Mouse (Mus musculus) hindbrain, embryonic 14.5 days (tissue): Measurements from ENCODE around the gene Noct. TPM values are rescaled to one million over a fixed set of nuclear protein-coding genes. Genes with fewer than 3 reads are reported as not detected.

Experiments used
- ATAC-seq: fragments of 200-750 bp; cut with Nextera tagmentation; 2 replicates; pipeline ENCODE4 v1.8.0; 2017; ENCODE audit warnings: moderate number of reproducible peaks, mild to moderate bottlenecking, moderate TSS enrichment, moderate library complexity; ENCODE audit not compliant: low FRiP score
- DNase-seq: peaks from one replicate; pipeline ENCODE4 v3.0.0-alpha.2; 2015; ENCODE audit warnings: low spot score
- H3K27ac ChIP-seq: fragments of 300-500 bp; sonication (generic); 2 replicates; pipeline ENCODE4 v1.5.1; 2014; ENCODE audit warnings: mild to moderate bottlenecking, moderate library complexity
- H3K27me3 ChIP-seq: fragments of 300-500 bp; sonication (generic); 2 replicates; pipeline ENCODE4 v1.6.1; 2014; ENCODE audit warnings: mild to moderate bottlenecking, low read length, mixed read lengths; ENCODE audit not compliant: control insufficient read depth, insufficient read depth
- H3K36me3 ChIP-seq: fragments of 300-500 bp; sonication (generic); replicated peaks from 2 replicates; pipeline ENCODE4 v1.6.1; 2014; ENCODE audit not compliant: control insufficient read depth, insufficient read depth
- H3K4me1 ChIP-seq: fragments of 300-500 bp; sonication (generic); replicated peaks from 2 replicates; pipeline ENCODE4 v1.6.1; 2014; ENCODE audit warnings: antibody characterized with exemption, low read length, mixed read lengths; ENCODE audit not compliant: control insufficient read depth, insufficient read depth
- H3K4me2 ChIP-seq: fragments of 300-500 bp; sonication (generic); replicated peaks from 2 replicates; pipeline ENCODE4 v1.6.1; 2014; ENCODE audit warnings: mild to moderate bottlenecking, moderate library complexity
- H3K4me3 ChIP-seq: fragments of 300-500 bp; sonication (generic); replicated peaks from 2 replicates; pipeline ENCODE4 v1.5.1; 2014; ENCODE audit warnings: mild to moderate bottlenecking, low read length
- H3K9ac ChIP-seq: fragments of 300-500 bp; sonication (generic); 2 replicates; pipeline ENCODE4 v1.6.1; 2014
- H3K9me3 ChIP-seq: fragments of 300-500 bp; sonication (generic); 2 replicates; pipeline ENCODE4 v1.6.1; 2016; ENCODE audit warnings: low read length; ENCODE audit not compliant: control insufficient read depth
- WGBS: fragments of 180-500 bp; shearing (Covaris S2); extraction: QIAGEN DNeasy Blood & Tissue Kit; methylation state at CpG from one replicate; pipeline ENCODE4 v1.1.7; 2014; 5-methylcytosine and 5-hydroxymethylcytosine counted together
- polyA plus RNA-seq: library from polyadenylated mRNA; unstranded; fragments of >200 nt; fragmentation: Nextera tagmentation; extraction: Ambion mirVana; gene quantifications from 2 replicates; pipeline ENCODE4 v1.2.1, GENCODE M21; 2014

Noct gene
- polyA plus RNA-seq, 1 experiment from 2014 or later, result 39.4 TPM

GRCm38 (mm10) chr3:51233474-51233873 is 9.2 kb downstream of the Noct start:
- 80% methylated on average over 5 of the region's 5 CpGs for WGBS
- Histone ChIP-seq H3K4me1 (no peaks in the 10 kb centered on the region; the same call in 1 of the 2 replicates), H3K27ac (no peak overlapping the region), H3K27me3 (no peaks in the 10 kb centered on the region), H3K36me3 (no peaks in the 10 kb centered on the region), H3K9me3 (no peaks in the 10 kb centered on the region), H3K4me3 (no peak overlapping the region), H3K9ac (no peak overlapping the region), H3K4me2 (no peak overlapping the region)
- ATAC-seq (no peak), DNase-seq (no peak)

- DNase-seq, result peak; percentile 87
- Histone ChIP-seq H3K27me3 (no peaks in the 10 kb centered on the region), H3K4me2 (no peak overlapping the region)
Measured at GRCm38 (mm10) chr3:51233918-51234751, 9.9 kb downstream of the Noct start.

GRCm38 (mm10) chr3:51234752-51235055 is 10.5 kb downstream of the Noct start:
- Histone ChIP-seq H3K27ac (no peak overlapping the region), H3K4me1 (no peaks in the 10 kb centered on the region; the same call in 1 of the 2 replicates), H3K9ac (no peak overlapping the region), H3K9me3 (no peaks in the 10 kb centered on the region), H3K27me3 (no peaks in the 10 kb centered on the region), H3K4me3 (no peak overlapping the region), H3K4me2 (no peak overlapping the region), H3K36me3 (peaks cover 4% of the 10 kb centered on the region; the same call in 1 of the 2 replicates)
- DNase-seq (no peak), ATAC-seq (peak; percentile 47; the same call in 1 of the 2 replicates)
- WGBS, result 83% methylated on average over 5 of the region's 5 CpGs

More at GRCm38 (mm10) chr3:51233918-51234751, 9.9 kb downstream of the Noct start:
- peak; percentile 82 for ATAC-seq
- no peak overlapping the region for H3K9ac ChIP-seq
- no peaks in the 10 kb centered on the region for H3K9me3 ChIP-seq
- H3K36me3 ChIP-seq, result no peaks in the 10 kb centered on the region
- no peaks in the 10 kb centered on the region; the same call in 1 of the 2 replicates for H3K4me1 ChIP-seq
- 55% methylated on average over 13 of the region's 13 CpGs for WGBS
- H3K27ac ChIP-seq, result no peak overlapping the region
- no peak overlapping the region for H3K4me3 ChIP-seq

GRCm38 (mm10) chr3:51238515-51238914 is 14.3 kb downstream of the Noct start:
- DNase-seq (no peak), ATAC-seq (no peak)
- Histone ChIP-seq H3K9me3 (no peaks in the 10 kb centered on the region), H3K4me3 (no peak overlapping the region), H3K27ac (no peak overlapping the region), H3K27me3 (no peaks in the 10 kb centered on the region), H3K4me1 (no peaks in the 10 kb centered on the region; the same call in 1 of the 2 replicates), H3K4me2 (no peak overlapping the region), H3K36me3 (peaks cover 4% of the 10 kb centered on the region; the same call in 1 of the 2 replicates), H3K9ac (no peak overlapping the region)
- WGBS, result 90% methylated on average over 7 of the region's 7 CpGs

GRCm38 (mm10) chr3:51239541-51239940 is 15.3 kb downstream of the Noct start:
- DNase-seq, result no peak
- WGBS, result 98% methylated on average over 3 of the region's 3 CpGs
- H3K9me3 ChIP-seq, result no peaks in the 10 kb centered on the region
- no peak overlapping the region for H3K4me3 ChIP-seq
- no peaks in the 10 kb centered on the region; the same call in 1 of the 2 replicates for H3K4me1 ChIP-seq
- H3K27ac ChIP-seq, result no peak overlapping the region
- H3K36me3 ChIP-seq, result peaks cover 4% of the 10 kb centered on the region; the same call in 1 of the 2 replicates
- H3K27me3 ChIP-seq, result no peaks in the 10 kb centered on the region
- ATAC-seq, result no peak
- H3K4me2 ChIP-seq, result no peak overlapping the region
- H3K9ac ChIP-seq, result no peak overlapping the region

- Histone ChIP-seq H3K9me3 (no peaks in the 10 kb centered on the region), H3K27ac (no peak overlapping the region), H3K4me3 (no peak overlapping the region), H3K27me3 (no peaks in the 10 kb centered on the region), H3K4me2 (no peak overlapping the region), H3K9ac (no peak overlapping the region), H3K4me1 (no peaks in the 10 kb centered on the region), H3K36me3 (peaks cover 53% of the 10 kb centered on the region)
- WGBS, result 81% methylated on average over 16 of the region's 16 CpGs
- no peak for DNase-seq
- no peak for ATAC-seq
Measured at GRCm38 (mm10) chr3:51247704-51248103, 23.5 kb downstream of the Noct start.

- Histone ChIP-seq H3K4me3 (no peak overlapping the region), H3K4me1 (no peaks in the 10 kb centered on the region), H3K9me3 (no peaks in the 10 kb centered on the region), H3K36me3 (peaks cover 62% of the 10 kb centered on the region), H3K27ac (no peak overlapping the region), H3K4me2 (no peak overlapping the region), H3K27me3 (no peaks in the 10 kb centered on the region), H3K9ac (no peak overlapping the region)
- ATAC-seq (no peak), DNase-seq (no peak)
- WGBS, result 90% methylated on average over 6 of the region's 6 CpGs
Measured at GRCm38 (mm10) chr3:51248600-51248999, 24.4 kb downstream of the Noct start.

- Histone ChIP-seq H3K27ac (no peak overlapping the region), H3K4me3 (no peak overlapping the region), H3K4me1 (no peaks in the 10 kb centered on the region), H3K9ac (no peak overlapping the region), H3K4me2 (no peak overlapping the region), H3K36me3 (peaks cover 71% of the 10 kb centered on the region), H3K27me3 (no peaks in the 10 kb centered on the region), H3K9me3 (no peaks in the 10 kb centered on the region)
- no peak for DNase-seq
- ATAC-seq, result no peak
- WGBS, result 89% methylated on average over 11 of the region's 11 CpGs
Measured at GRCm38 (mm10) chr3:51249460-51249859, 25.2 kb downstream of the Noct start.

- 94% methylated on average over 13 of the region's 13 CpGs for WGBS
- Histone ChIP-seq H3K4me2 (no peak overlapping the region), H3K9ac (no peak overlapping the region), H3K27me3 (no peaks in the 10 kb centered on the region), H3K9me3 (no peaks in the 10 kb centered on the region), H3K4me1 (no peaks in the 10 kb centered on the region), H3K36me3 (peaks cover 75% of the 10 kb centered on the region), H3K4me3 (no peak overlapping the region), H3K27ac (no peak overlapping the region)
- ATAC-seq, result peak; percentile 34; the same call in 1 of the 2 replicates
- no peak for DNase-seq
Measured at GRCm38 (mm10) chr3:51249866-51250265, 25.6 kb downstream of the Noct start.
